Mouse (Mus musculus) C2C12 (cell line): ENCODE data around the gene Lhcgr. TPM values are rescaled to one million over a fixed set of nuclear protein-coding genes. Genes with fewer than 3 reads are reported as not detected.

Source experiments
- H3K27me3 ChIP-seq: one replicate; pipeline ENCODE4 v1.6.1; 2011; ENCODE audit not compliant: control insufficient read depth, insufficient read depth, insufficient read length
- H3K36me3 ChIP-seq: one replicate; pipeline ENCODE4 v1.6.1; 2011; ENCODE audit not compliant: control insufficient read depth, insufficient read depth
- H3K4me3 ChIP-seq: one replicate; pipeline ENCODE4 v1.5.1; 2011; ENCODE audit warnings: mild to moderate bottlenecking, control low read depth; ENCODE audit not compliant: poor library complexity, insufficient read depth, severe bottlenecking
- H3K79me2 ChIP-seq: one replicate; pipeline ENCODE4 v1.6.1; 2011; ENCODE audit not compliant: control insufficient read depth, insufficient read depth
- H3K79me3 ChIP-seq: one replicate; pipeline ENCODE4 v1.6.1; 2011; ENCODE audit warnings: low read depth, control low read depth
- H3ac ChIP-seq: one replicate; pipeline ENCODE3; 2011; ENCODE audit warnings: low read depth; ENCODE audit not compliant: control insufficient read depth, insufficient read length
- CEBPB ChIP-seq: IDR thresholded peaks from one replicate; pipeline ENCODE4 v1.6.1; 2011; ENCODE audit warnings: low read depth, mild to moderate bottlenecking, control low read depth, moderate library complexity
- CTCF ChIP-seq: IDR thresholded peaks from one replicate; pipeline ENCODE4 v1.5.1; 2011; ENCODE audit not compliant: control insufficient read depth, insufficient read depth, insufficient read length
- FOSL1 ChIP-seq: IDR thresholded peaks from one replicate; pipeline ENCODE4 v1.8.0; 2011; ENCODE audit warnings: mild to moderate bottlenecking, low read length; ENCODE audit not compliant: poor library complexity, insufficient read depth, severe bottlenecking
- MAX ChIP-seq: IDR thresholded peaks from one replicate; pipeline ENCODE4 v1.6.1; 2011; ENCODE audit warnings: mild to moderate bottlenecking, control low read depth
- MYOD1 ChIP-seq: IDR thresholded peaks from one replicate; pipeline ENCODE4 v1.6.1; 2011; ENCODE audit warnings: low read depth; ENCODE audit not compliant: control insufficient read depth, insufficient read length
- MYOG ChIP-seq: IDR thresholded peaks from one replicate; pipeline ENCODE4 v1.6.1; 2011; ENCODE audit not compliant: control insufficient read depth, insufficient read length; ENCODE audit errors: extremely low read depth
- USF1 ChIP-seq: IDR thresholded peaks from one replicate; pipeline ENCODE4 v1.6.1; 2011; ENCODE audit warnings: low read depth, mild to moderate bottlenecking, control low read depth, moderate library complexity
- polyA plus RNA-seq: library from polyadenylated mRNA; unstranded; fragments of >200 nt; fragmentation: generic; extraction: Trizol; gene quantifications from one replicate; pipeline ENCODE4 v1.2.1, GENCODE M21; 2012; ENCODE audit warnings: missing spikeins

Gene Lhcgr
- polyA plus RNA-seq, 1 experiment = not detected

DNA sequence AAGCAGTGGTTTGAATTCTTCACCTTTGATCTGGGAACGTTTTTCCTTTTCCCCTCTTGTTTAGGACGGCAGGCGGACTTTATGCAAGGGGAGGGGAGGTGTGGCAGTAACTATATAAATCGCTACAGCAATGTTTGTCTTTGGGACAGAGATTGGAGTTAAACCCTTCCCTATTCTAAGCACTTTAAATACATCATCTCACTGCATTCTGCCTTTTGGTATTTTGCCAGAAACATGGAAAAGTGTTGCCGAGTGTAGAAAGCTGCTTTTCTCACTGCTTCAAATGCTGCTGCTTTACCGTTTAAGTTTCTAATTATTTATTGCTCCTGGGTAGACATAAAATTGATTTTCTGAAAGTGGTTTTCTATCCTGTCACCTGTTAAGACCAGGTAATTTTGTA, 89.4 kb downstream of the Lhcgr start:
- Histone ChIP-seq H3K4me3 (no peak overlapping the region), H3ac (no peak overlapping the region), H3K79me3 (no peaks in the 10 kb centered on the region), H3K36me3 (no peaks in the 10 kb centered on the region), H3K79me2 (no peaks in the 10 kb centered on the region), H3K27me3 (no peaks in the 10 kb centered on the region)
- no peak for TF ChIP-seq FOSL1

DNA sequence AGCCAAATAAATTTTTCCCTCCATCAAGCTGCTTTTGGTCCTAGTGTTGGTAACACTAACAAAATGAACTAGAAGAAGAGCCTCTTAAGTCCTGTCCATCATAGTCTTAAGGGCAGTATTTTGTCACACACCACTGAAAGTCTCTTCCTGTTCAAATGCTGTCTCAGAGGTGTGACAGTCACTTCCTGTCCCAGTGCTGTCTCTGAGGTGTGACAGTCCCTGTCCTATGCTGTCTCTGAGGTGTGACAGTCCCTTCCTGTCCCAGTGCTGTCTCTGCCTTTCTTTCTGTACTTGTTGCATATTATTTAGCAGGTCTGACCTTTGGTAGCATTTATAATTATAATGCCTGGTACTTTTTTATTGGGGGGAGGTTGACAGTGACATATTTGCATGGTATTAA, 90.9 kb downstream of the Lhcgr start:
- Histone ChIP-seq H3K27me3 (no peaks in the 10 kb centered on the region), H3K79me2 (no peaks in the 10 kb centered on the region), H3ac (no peak overlapping the region), H3K79me3 (no peaks in the 10 kb centered on the region), H3K4me3 (no peak overlapping the region), H3K36me3 (no peaks in the 10 kb centered on the region)
- TF ChIP-seq USF1 (no peak), CEBPB (no peak), MAX (no peak), FOSL1 (no peak), CTCF (no peak), MYOG (no peak), MYOD1 (no peak)

DNA sequence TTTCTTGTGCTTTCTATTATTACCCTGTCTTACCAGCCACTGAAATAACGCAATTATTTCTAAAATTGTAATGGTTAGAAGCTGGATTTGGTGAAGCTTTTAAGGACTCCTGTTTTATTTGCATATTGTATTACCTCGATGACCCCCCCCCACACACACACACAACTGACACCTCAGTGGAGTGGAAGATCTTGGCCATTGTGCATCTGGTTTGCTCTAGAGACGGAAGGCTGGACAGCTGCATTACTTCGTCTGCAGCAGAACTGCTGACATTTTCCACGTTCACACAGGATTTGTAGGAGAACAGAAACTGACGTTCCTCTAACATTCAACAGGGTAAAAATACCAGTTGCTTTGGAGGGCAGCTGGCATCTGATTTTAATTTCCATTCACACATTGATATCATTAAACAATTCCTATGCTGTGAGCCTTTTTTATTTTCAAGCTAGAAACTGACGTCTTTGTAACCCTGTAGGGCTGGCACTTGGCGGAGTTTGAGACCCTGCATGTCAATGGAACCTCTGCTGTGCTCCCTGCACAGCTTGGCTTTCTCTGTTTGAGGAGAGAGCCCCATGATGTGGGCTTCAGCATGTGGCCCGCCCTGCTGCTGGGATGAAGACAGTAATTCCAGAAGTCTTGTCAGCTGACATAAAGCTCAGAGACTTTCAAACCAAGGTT, 95.0 kb downstream of the Lhcgr start:
- TF ChIP-seq USF1 = no peak
- TF ChIP-seq CTCF = no peak
- no peak for TF ChIP-seq MAX
- no peak for TF ChIP-seq FOSL1
- no peak for TF ChIP-seq MYOG
- no peak for TF ChIP-seq CEBPB
- no peak for TF ChIP-seq MYOD1
- no peaks in the 10 kb centered on the region for H3K27me3 ChIP-seq
- no peak overlapping the region for H3ac ChIP-seq
- no peak overlapping the region for H3K4me3 ChIP-seq
- H3K36me3 ChIP-seq = no peaks in the 10 kb centered on the region
- H3K79me3 ChIP-seq = no peaks in the 10 kb centered on the region
- H3K79me2 ChIP-seq = no peaks in the 10 kb centered on the region

DNA sequence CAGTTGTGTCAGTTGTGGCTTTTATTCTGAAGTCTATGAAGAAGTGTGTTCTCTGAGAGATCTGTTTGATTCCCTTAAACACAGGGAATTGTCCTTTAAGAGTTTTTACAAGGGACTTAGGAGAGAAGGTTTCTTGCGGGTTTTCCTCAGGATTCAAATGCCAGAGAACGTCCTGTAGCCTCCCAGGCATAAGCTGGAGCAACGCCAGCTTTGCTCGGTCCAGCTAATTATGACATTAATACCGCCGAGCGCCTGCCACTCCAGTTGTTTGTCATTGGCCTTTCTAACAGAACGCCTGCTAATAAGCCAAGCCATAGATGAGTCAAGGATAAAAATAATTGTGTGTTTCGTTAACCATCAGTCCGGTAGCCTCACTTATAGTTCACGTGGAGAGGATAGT, 103.6 kb downstream of the Lhcgr start:
- no peak overlapping the region for H3ac ChIP-seq
- H3K4me3 ChIP-seq = no peak overlapping the region
- no peaks in the 10 kb centered on the region for H3K27me3 ChIP-seq
- H3K36me3 ChIP-seq = no peaks in the 10 kb centered on the region
- TF ChIP-seq MAX (no peak), USF1 (no peak), FOSL1 (no peak), MYOG (no peak), CTCF (no peak), MYOD1 (no peak), CEBPB (no peak)
- no peaks in the 10 kb centered on the region for H3K79me2 ChIP-seq
- no peaks in the 10 kb centered on the region for H3K79me3 ChIP-seq

DNA sequence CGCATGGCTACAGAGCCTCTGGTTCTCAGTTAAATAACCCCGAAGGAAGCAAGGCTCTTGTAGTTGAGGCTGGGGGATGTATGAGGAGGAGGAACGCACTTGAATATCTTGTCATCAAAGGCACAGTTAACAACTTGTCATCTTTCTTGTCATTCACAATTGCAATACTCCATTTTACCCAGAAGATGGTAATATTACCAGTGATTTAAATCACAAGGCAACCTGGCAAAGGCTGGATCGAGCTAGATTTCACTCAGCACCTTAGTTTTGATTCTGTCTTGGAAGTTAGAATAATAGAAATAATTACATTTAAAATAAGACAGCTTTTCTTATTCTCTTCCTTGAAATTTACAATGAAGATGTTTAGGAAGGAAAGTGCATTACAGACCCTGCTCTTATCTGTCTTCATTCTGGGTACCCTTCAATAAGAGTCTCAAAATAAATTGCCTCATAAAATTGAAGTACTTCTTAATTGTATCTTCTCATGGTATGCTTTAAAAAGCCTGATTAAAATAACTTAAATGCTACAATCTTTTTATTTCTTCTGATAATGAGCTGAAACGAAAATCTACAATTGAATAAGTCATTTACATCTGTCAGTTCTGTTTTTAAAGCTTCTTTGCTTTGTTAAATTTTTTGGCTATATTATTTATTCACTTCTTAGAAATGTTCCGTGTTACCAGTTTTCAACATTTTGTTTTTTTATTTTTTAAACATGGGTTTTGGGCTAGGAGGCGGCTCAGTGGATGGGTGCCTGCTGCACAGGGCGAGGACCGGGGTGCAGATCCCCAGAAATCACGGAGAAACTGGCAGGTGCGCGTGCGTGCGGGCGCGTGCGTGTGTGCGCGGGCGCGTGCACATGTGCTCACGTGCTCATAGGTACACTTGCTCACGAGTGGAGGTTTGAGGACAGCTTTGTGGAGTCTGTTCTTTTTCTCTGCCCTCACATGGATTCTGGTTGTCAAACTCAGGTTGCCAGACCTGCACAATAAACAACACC, 116.2 kb downstream of the Lhcgr start:
- no peak overlapping the region for H3K4me3 ChIP-seq
- no peaks in the 10 kb centered on the region for H3K27me3 ChIP-seq
- H3K36me3 ChIP-seq = no peaks in the 10 kb centered on the region
- TF ChIP-seq FOSL1 (no peak), MAX (no peak), CTCF (no peak), MYOD1 (no peak), MYOG (no peak), CEBPB (no peak), USF1 (no peak)
- H3K79me2 ChIP-seq = no peaks in the 10 kb centered on the region
- H3K79me3 ChIP-seq = no peaks in the 10 kb centered on the region
- no peak overlapping the region for H3ac ChIP-seq
